Mouse (Mus musculus) lung, adult 2 months (tissue): Measurements from ENCODE around the gene Pfkl. TPM values are rescaled to one million over a fixed set of nuclear protein-coding genes. Genes with fewer than 3 reads are reported as not detected.
A peak's percentile ranks its signal among the peaks of the same experiment; 100 is the strongest.

Source experiments
- DNase-seq: peaks from one replicate; pipeline ENCODE4 v3.0.0; 2022
- H3K4me1 ChIP-seq: fragments of 200-500 bp; 2 replicates; pipeline ENCODE4 v1.6.1; 2011; ENCODE audit warnings: low read length; ENCODE audit not compliant: control insufficient read depth, insufficient read depth
- H3K4me3 ChIP-seq: fragments of 200-500 bp; replicated peaks from 2 replicates; pipeline ENCODE3; 2011; ENCODE audit warnings: low read depth, mild to moderate bottlenecking, control low read depth, low read length; ENCODE audit errors: extremely low read depth
- CTCF ChIP-seq: fragments of 200-500 bp; IDR thresholded peaks from 2 replicates; pipeline ENCODE4 v1.5.1; 2011; ENCODE audit warnings: mild to moderate bottlenecking, low read length, control low read depth; ENCODE audit not compliant: insufficient read depth
- POLR2A ChIP-seq: fragments of 200-500 bp; IDR thresholded peaks from 2 replicates; pipeline ENCODE4 v1.6.1; 2011; ENCODE audit warnings: low read depth, mild to moderate bottlenecking, control low read depth, low read length, borderline replicate concordance; ENCODE audit errors: extremely low read depth
- WGBS: fragments of 180-500 bp; shearing (Covaris S2); methylation state at CpG from one replicate; pipeline ENCODE4 v1.1.7; 2018; 5-methylcytosine and 5-hydroxymethylcytosine counted together
- polyA plus RNA-seq: library from polyadenylated mRNA; depleted of rRNA; stranded (reverse); fragments of >200 nt; gene quantifications from 2 replicates; pipeline ENCODE4 v1.2.3, GENCODE M21; 2012; rRNA removed

Gene Pfkl
- polyA plus RNA-seq: 55.8 and 70.0 TPM in 2 replicates

DNA sequence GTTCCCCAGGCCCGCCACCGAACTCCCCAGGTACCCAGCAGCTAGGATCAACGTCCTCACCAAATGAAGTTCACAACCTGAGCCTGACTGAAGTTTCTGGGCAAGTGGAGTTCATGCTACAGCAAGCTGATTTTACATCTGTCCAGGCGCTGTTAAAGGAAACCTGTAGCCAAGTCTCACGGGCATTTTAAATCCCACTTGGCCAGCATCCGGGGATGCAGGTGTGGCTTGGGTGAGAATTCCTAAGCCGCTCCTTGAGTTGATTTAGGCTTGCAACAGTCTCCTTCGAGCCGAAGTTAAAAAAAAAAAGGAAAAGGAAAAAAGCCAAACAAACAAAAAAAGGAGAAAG, at the start of gene Pfkl:
TSS of gene Pfkl (minus strand) at position 139 of the 349 bp plus-strand sequence.
- no peak for DNase-seq
- peak within 1 kb of the TSS; percentile 92 for H3K4me3 ChIP-seq
- H3K4me1 ChIP-seq: peaks cover 3% of the 10 kb centered on the region; the same call in 1 of the 2 replicates
- WGBS: under 1% methylated on average over 9 of the region's 9 CpGs
- no peak for TF ChIP-seq CTCF
- TF ChIP-seq POLR2A: no peak

DNA sequence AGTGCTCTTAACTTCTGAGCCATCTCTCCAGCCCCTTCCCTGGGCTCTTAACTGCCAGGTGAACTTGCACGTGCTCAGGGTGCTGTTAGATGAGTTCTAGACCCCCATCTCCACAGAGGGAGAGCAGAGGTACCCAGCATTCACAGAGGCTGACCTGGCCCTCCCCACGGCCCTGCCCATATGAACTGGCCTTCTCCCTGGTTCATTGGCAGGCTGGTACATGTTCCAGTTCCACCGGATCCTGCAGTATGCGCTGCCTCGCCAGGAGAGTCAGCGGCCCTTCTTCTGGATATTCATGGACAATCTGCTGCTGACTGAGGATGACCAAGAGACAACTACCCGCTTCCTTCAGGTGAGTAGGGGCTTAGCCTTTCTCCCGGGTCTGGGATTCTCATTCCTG, 47.2 kb upstream of the Pfkl start:
- 88% methylated on average over 8 of the region's 8 CpGs for WGBS
- TF ChIP-seq CTCF: no peak
- TF ChIP-seq POLR2A: no peak
- no peak for DNase-seq
- Histone ChIP-seq H3K4me1 (no peaks in the 10 kb centered on the region), H3K4me3 (no peak overlapping the region)

DNA sequence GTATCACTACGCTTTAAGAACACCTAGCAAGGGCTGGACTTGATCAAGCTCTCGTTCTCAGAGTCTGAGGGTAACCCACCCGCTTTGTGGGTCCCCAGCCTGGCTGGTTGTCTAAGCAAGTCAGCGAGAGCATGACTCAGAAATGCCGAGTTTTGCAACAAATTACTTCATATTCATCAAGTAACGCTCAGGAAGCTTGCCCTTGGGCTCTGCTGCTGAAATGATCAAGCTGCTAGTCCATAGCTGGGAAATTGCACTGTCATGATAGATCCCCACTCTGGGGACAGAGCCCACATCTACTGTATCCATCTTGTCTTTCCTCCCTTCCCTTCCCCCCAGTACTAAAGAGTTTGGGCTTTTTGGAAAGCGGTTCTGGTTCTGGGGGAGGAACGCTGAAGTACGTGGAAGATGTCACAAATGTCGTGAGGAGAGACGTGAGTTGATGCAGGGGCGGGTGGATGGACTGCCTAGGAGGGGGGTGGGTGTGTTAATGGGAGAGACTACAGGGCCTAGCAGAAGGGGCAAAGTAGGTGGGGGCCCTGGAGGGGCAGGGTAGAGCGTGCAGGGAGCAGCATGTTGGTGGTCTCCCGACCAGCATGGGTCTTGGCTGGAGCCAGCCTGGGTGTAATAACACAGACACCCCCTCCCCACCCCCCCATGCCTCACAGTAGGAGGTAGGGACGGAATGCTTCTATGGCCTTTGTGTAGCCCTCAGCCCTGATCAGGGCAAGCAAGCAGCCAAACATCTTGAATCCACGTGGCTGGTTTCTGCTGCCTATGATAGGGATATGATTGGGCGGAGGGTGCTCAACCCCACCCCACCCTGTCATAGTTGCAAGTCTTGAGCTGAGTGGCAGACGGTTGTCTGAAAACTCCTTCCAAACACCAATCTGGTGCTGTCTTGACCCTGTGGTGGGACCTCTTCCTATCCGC, 45.0 kb upstream of the Pfkl start:
- Histone ChIP-seq H3K4me1 (no peaks in the 10 kb centered on the region), H3K4me3 (no peak overlapping the region)
- peak; percentile 23 for DNase-seq
- 56% methylated on average over 19 of the region's 19 CpGs for WGBS
- TF ChIP-seq POLR2A (no peak), CTCF (no peak)

DNA sequence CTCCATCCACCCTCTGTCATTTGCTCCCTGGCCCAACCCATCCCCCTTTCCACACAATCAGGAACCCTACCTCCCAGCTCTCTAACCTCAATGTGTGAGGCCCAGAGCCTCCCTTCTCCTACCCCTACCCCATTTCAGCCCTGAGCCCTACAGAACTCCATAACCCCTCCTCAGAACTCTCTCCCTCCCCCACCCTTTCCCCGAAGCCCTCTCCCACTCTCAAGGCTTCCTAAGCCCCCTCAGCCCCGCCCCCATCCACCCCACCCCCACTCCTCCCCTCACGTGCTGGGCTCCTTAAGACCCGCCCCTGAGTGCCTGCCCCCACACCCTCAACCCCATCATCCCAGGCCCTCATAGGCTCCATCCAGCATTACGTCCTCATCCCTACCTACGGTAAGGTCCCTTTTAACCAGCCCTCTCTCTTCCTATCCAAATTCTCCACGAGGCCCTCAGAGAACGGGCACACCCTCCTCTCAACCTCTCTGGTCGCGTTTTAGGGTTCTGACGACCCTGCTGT, 39.7 kb upstream of the Pfkl start:
- H3K4me1 ChIP-seq: no peaks in the 10 kb centered on the region
- DNase-seq: no peak
- WGBS: 52% methylated on average over 11 of the region's 11 CpGs

DNA sequence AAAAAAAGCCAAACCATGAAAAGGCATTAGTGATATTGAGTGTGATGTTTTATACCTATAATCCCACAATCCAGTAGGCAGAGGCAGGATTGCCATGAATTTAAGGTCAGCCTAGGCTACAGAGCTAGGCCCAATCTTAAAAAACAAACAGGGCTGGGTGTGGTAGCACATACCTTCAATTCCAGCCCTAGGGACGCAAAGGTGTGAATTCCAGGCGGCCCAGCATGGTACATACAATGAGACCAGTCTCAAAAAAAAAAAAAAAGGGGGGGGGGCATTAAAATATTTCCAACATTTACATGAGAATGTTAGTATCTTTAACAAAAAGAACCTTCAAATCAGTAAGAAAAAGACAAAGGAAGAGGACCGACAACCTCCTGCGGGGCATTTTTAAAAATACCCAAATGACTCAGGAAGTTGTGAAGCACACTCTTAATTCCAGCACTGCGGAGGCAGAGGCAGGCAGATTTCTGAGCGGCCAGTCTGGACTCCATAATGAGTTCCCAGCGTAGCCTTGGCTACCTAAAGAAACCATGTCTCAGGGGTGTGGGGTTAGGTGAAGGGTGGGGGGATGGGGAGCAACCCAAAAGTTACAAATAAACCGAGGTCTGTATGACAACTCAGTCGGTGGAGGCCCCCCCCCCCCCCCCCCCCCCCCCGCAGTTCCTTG, 38.3 kb upstream of the Pfkl start:
- Histone ChIP-seq H3K4me3 (no peak overlapping the region), H3K4me1 (no peaks in the 10 kb centered on the region)
- DNase-seq: no peak
- WGBS: 67% methylated on average over 10 of the region's 10 CpGs
- no peak for TF ChIP-seq POLR2A
- TF ChIP-seq CTCF: no peak

More for the DNA sequence above, 39.7 kb upstream of the Pfkl start:
- TF ChIP-seq POLR2A (no peak), CTCF (no peak)
- H3K4me3 ChIP-seq: no peak overlapping the region

DNA sequence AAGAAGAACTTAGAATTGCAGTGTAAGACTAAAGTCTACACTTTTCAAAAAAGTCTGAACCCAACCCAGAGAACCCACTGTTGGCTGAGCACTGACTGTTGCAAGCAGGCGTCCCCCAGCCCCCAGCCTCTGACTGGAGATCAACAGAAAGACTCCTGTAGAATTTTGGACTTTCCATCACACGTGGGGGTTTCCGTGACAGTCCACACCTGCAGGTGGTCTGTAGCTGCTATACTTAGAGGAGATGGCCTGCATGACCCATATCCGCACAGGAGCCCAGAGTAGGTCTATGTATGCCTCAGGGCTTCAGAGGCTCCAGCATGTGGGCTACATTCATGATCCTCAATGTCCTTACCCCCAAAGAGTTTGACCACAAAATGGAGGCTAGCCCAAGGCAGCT, 36.5 kb upstream of the Pfkl start:
- TF ChIP-seq POLR2A (no peak), CTCF (no peak)

DNA sequence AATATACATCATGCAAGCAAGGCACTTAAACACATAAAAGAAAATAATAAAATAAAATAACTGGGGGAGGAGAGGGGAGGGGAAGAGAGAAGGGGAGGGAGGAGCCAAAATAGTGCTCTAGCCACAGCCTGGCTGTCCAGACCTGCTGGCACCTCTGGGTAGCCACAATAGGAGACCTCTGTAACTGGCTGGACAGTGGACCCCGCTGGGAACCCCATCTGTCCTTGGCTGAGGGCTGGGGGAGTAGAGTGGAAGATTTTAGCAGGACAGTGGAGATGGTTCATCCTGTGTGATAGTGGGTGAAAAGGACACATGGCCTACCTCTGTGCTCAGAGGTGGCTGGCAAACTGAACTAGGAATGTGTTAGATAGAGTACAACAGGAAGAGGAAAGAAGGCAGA, 34.6 kb upstream of the Pfkl start:
- 77% methylated on average over 1 of the region's 1 CpGs for WGBS
- Histone ChIP-seq H3K4me3 (no peak overlapping the region), H3K4me1 (no peaks in the 10 kb centered on the region)
- DNase-seq: no peak
- no peak for TF ChIP-seq CTCF
- TF ChIP-seq POLR2A: no peak

More for the DNA sequence above, 36.5 kb upstream of the Pfkl start:
- 85% methylated on average over 4 of the region's 4 CpGs for WGBS
- no peak overlapping the region for H3K4me3 ChIP-seq
- no peaks in the 10 kb centered on the region for H3K4me1 ChIP-seq
- no peak for DNase-seq

DNA sequence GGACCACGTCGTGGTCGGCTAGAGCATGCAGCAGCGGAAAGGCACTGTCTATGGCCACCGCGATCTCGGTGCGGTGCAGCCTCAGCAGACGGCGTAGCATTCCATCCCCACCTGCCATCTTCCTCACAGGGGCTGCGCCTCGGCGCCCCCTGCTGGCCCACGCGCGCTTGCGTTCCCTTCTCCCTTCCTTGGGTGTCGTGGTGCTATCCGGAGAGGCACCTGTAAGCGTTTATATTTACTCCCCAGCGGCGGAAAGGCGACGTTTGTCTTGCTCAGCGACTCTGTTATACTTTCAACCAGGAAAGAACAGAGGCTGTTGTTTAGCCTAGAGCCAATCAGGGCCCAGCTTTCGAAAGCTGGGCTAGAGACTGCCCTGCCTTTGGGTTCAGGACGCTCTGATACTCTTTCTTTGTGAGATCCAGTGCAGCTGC, 33.5 kb upstream of the Pfkl start, which contains the start of gene Aire:
TSS of gene Aire (minus strand) at position 205 of the 431 bp plus-strand sequence.
- WGBS: 4% methylated on average over 27 of the region's 27 CpGs

DNA sequence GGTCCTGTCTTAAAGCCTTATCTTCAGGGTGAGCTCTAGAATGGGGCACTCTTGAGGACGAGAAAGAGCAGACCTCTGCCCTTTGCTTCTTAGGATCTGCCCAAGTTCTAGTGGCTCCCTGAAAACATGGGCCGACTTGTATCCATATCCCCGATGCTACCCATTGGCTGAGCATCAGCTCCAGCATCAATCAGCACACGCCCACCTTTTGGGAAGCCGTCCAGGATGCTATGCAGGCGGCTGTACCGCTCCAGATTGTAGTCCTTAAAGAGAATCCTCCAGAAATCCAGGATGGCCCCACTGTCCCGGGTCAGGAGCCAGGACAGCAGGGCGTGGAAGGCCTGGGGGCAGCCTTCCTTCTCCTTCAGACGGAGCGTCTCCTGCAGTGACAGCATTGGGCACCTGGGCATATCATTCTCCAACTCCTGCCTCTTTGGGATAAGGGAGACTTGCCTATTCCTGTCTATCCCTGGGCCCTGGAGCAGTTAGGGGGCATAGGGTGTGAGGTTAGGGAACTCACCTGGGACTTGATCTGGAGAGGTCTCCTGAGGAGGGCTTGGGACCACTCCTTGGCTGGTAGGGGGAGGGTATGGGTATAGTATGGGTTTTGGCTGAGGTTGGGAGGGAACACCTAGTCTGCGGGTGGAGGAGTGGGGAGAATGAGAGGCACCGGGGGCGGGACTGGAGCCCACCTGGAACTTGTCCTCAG, 33.0 kb upstream of the Pfkl start:
- H3K4me3 ChIP-seq: no peak overlapping the region
- TF ChIP-seq POLR2A: no peak
- H3K4me1 ChIP-seq: no peaks in the 10 kb centered on the region
- WGBS: 62% methylated on average over 14 of the region's 14 CpGs
- no peak for DNase-seq

More for the DNA sequence above, 33.5 kb upstream of the Pfkl start, which contains the start of gene Aire:
- H3K4me1 ChIP-seq: no peaks in the 10 kb centered on the region
- no peak for TF ChIP-seq POLR2A
- peak; percentile 72 for TF ChIP-seq CTCF
- no peak within 1 kb of the TSS for H3K4me3 ChIP-seq
- peak; percentile 68 for DNase-seq

DNA sequence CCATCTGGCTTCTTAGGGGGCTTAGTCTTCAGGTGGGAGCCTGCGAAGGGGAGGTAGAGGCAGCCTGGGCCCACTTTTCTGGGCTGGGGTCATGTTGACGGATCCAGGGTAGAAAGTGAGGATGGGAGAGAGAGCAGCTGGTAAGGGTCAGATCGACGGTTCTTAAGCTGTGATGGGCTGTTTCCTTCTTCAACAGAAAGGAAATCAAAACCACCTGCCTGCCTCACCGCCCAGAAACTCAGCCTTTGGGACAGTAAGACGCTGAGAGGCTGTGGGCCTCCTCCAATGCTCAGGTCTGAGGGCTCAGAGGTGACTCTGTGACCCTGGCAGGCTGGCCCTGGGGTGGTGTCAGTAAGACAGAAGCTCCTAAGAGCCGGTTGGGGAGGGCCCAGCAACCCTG, 32.2 kb upstream of the Pfkl start:
- WGBS: 73% methylated on average over 7 of the region's 7 CpGs
- TF ChIP-seq CTCF (no peak), POLR2A (no peak)
- no peaks in the 10 kb centered on the region for H3K4me1 ChIP-seq
- no peak overlapping the region for H3K4me3 ChIP-seq
- no peak for DNase-seq
